In the genomic region with DNA sequence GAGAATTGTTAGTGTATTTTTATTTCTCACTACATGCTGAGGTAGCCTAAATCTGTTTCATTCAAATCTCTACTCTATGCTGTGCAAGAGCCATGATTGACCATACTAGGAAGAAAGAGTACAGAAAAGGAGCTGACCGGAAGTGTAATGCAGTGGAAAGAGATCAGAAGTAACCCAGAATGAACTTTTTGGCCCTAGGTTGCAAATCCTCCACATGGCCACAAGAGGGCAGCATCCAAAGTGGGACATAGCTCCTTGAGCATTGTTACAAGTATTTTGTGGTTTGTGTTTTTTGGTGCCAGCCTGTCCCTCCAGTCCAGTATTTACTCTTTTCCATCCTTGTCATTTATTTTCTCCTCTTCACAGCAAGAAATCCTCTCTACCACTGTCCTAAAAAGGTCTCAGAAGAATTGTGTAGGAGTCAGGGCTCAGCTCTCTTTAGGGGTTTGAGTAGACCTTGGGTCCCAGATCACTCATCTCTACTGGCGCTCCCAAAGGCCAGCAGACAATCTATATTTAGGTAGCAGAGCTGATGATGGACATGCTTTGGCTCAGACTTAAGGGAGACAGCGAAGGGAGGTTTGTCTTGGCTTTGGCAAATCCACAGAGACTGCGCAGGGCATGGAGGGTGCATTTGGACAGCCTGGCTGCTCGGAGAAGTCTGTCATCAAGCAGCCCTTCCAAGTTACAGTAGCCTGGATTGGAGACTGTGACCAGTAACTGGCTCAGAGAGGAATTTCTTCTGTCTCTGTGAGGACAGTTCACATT, we compare ENCODE assay signal across 9 mouse cellular contexts. TPM values are rescaled to one million over a fixed set of nuclear protein-coding genes. Genes with fewer than 3 reads are reported as not detected.
DNase-seq lines count a peak whose midpoint lies in the region; ATAC-seq lines count a peak whose summit lies in the region.
"Had no signal": no experiment of that assay in that cellular context is flagged by ENCODE, and none has a peak within 500 bp of the region (broad histone marks: within the 10 kb centered on the region; RNA-seq: fewer than 3 reads in every experiment).

A gene (plus strand): TSS at position 553 of the 768 bp plus-strand sequence.

- H3K4me2 ChIP-seq in hindbrain, embryonic 14.5 days (replicated peaks): no peak within 1 kb of the TSS
- H3K4me2 ChIP-seq in hindbrain, embryonic 16.5 days (ENCODE audit: low read length): no peak within 1 kb of the TSS
- no peak within 1 kb of the TSS for H3K4me2 ChIP-seq in intestine, embryonic 16.5 days (ENCODE audit: low read depth, low read length)

- H3K27ac ChIP-seq in hindbrain, embryonic 14.5 days: no peak within 1 kb of the TSS
- no peak within 1 kb of the TSS for H3K27ac ChIP-seq in hindbrain, embryonic 16.5 days (ENCODE audit: low read depth, low read length)
- no peak within 1 kb of the TSS for H3K27ac ChIP-seq in intestine, embryonic 16.5 days (ENCODE audit: low read length)

- H3K27me3 ChIP-seq in hindbrain, embryonic 14.5 days (ENCODE audit: control insufficient read depth, insufficient read depth, low read length): no peaks in the 10 kb centered on the region
- H3K27me3 ChIP-seq in hindbrain, embryonic 16.5 days (replicated peaks; ENCODE audit: control insufficient read depth, insufficient read depth, low read length): no peaks in the 10 kb centered on the region
- no peaks in the 10 kb centered on the region for H3K27me3 ChIP-seq in intestine, embryonic 16.5 days (replicated peaks; ENCODE audit: control insufficient read depth, insufficient read depth, low read length)

- no peaks in the 10 kb centered on the region for H3K36me3 ChIP-seq in hindbrain, embryonic 14.5 days (replicated peaks; ENCODE audit: control insufficient read depth, insufficient read depth)
- H3K36me3 ChIP-seq in hindbrain, embryonic 16.5 days (ENCODE audit: control insufficient read depth, insufficient read depth, low read length): no peaks in the 10 kb centered on the region
- H3K36me3 ChIP-seq in intestine, embryonic 16.5 days (ENCODE audit: control insufficient read depth, insufficient read depth, low read length): no peaks in the 10 kb centered on the region

- ATAC-seq in hindbrain, embryonic 14.5 days (ENCODE audit: low FRiP score): no peak
- ATAC-seq in hindbrain, embryonic 16.5 days: no peak
- ATAC-seq in intestine, embryonic 16.5 days: no peak

- 85% methylated on average over 5 of the region's 5 CpGs for WGBS in hindbrain, embryonic 14.5 days
- WGBS in hindbrain, embryonic 16.5 days: 87% methylated on average over 5 of the region's 5 CpGs
- 77% methylated on average over 5 of the region's 5 CpGs for WGBS in intestine, embryonic 16.5 days

- H3K4me3 ChIP-seq in hindbrain, embryonic 14.5 days (replicated peaks; ENCODE audit: low read length): no peak within 1 kb of the TSS
- H3K4me3 ChIP-seq in hindbrain, embryonic 16.5 days (ENCODE audit: low read length): no peak within 1 kb of the TSS
- no peak within 1 kb of the TSS for H3K4me3 ChIP-seq in intestine, embryonic 16.5 days (ENCODE audit: low read length)
- H3K4me3 ChIP-seq: megakaryocyte, embryonic 14.5 days had no signal

- H3K9me3 ChIP-seq in hindbrain, embryonic 14.5 days (ENCODE audit: control insufficient read depth, low read length): no peaks in the 10 kb centered on the region
- no peaks in the 10 kb centered on the region for H3K9me3 ChIP-seq in hindbrain, embryonic 16.5 days (ENCODE audit: control insufficient read depth, low read length)
- no peaks in the 10 kb centered on the region for H3K9me3 ChIP-seq in intestine, embryonic 16.5 days (ENCODE audit: control insufficient read depth, low read length)

- no peak within 1 kb of the TSS for H3K9ac ChIP-seq in hindbrain, embryonic 14.5 days
- no peak within 1 kb of the TSS for H3K9ac ChIP-seq in hindbrain, embryonic 16.5 days (ENCODE audit: low read depth, low read length)
- no peak within 1 kb of the TSS for H3K9ac ChIP-seq in intestine, embryonic 16.5 days (ENCODE audit: low read depth, low read length)

- H3K4me1 ChIP-seq in hindbrain, embryonic 14.5 days (replicated peaks; ENCODE audit: control insufficient read depth, insufficient read depth, low read length): no peaks in the 10 kb centered on the region
- no peaks in the 10 kb centered on the region for H3K4me1 ChIP-seq in hindbrain, embryonic 16.5 days (ENCODE audit: control insufficient read depth, insufficient read depth, low read depth, low read length)
- no peaks in the 10 kb centered on the region for H3K4me1 ChIP-seq in intestine, embryonic 16.5 days (ENCODE audit: control insufficient read depth, insufficient read depth, low read length)

- peak; percentile 61 for DNase-seq in hindbrain, embryonic 14.5 days (ENCODE audit: low spot score)
- DNase-seq in 416B (ENCODE audit: low read depth): peak; percentile 66
- DNase-seq in CD8-positive naive resting alpha-beta T cell, adult 2 months (ENCODE audit: low read depth in 2 of 2, low spot score in 2 of 2): peak; percentile 8 to 37
- DNase-seq in c-Kit-positive CD71-negative TER-119-negative erythroid progenitor cells, embryonic 14.5 days (ENCODE audit: low read depth): peak; percentile 35
- peak; percentile 18 for DNase-seq in hindlimb bud, embryonic 11.5 days (ENCODE audit: extremely low spot score, low read depth, low spot score)
- DNase-seq in natural killer cell, adult 2 months (ENCODE audit: low spot score in 2 of 2): peak; percentile 25 to 26

RNA-seq across cellular contexts. Expression of the gene that starts here (rescaled TPM):
- not detected in 2 replicates for polyA plus RNA-seq in hindbrain, embryonic 14.5 days (2014; fragmentation: Nextera tagmentation; extraction: Ambion mirVana)
- polyA plus RNA-seq in hindbrain, embryonic 16.5 days (2015; fragmentation: Nextera tagmentation; extraction: Ambion mirVana): not detected in 2 replicates
- not detected in 2 replicates for polyA plus RNA-seq in intestine, embryonic 16.5 days (2015; fragmentation: Nextera tagmentation; extraction: Ambion mirVana)

Comparison
In these comparisons a context has a peak if more than half of its experiments do, and no peak if none do; other contexts are left out.
1. Peak in DNase-seq in hindbrain, embryonic 14.5 days; RNA of the gene not detected or under 1 TPM.